Mouse (Mus musculus) forebrain, embryonic 14.5 days (tissue): ENCODE measurements around the gene Lmna. TPM values are rescaled to one million over a fixed set of nuclear protein-coding genes. Genes with fewer than 3 reads are reported as not detected.

Source experiments
- ATAC-seq: fragments of 200-750 bp; cut with Nextera tagmentation; 2 replicates; pipeline ENCODE4 v1.8.0; 2017; ENCODE audit warnings: mild to moderate bottlenecking, moderate library complexity
- DNase-seq: peaks from one replicate; pipeline ENCODE4 v3.0.0-alpha.2; 2015; ENCODE audit warnings: low spot score
- H3K27ac ChIP-seq: fragments of 300-500 bp; sonication (generic); 2 replicates; pipeline ENCODE4 v1.5.1; 2014; ENCODE audit warnings: low read depth, mild to moderate bottlenecking, control low read depth, low read length, moderate library complexity
- H3K27me3 ChIP-seq: fragments of 300-500 bp; sonication (generic); replicated peaks from 2 replicates; pipeline ENCODE4 v1.6.1; 2014; ENCODE audit warnings: low read length, control low read depth, mixed read lengths; ENCODE audit not compliant: control insufficient read depth, insufficient read depth
- H3K36me3 ChIP-seq: fragments of 300-500 bp; sonication (generic); 2 replicates; pipeline ENCODE4 v1.6.1; 2014; ENCODE audit warnings: low read length, control low read depth; ENCODE audit not compliant: control insufficient read depth, insufficient read depth
- H3K4me1 ChIP-seq: fragments of 300-500 bp; sonication (generic); 2 replicates; pipeline ENCODE4 v1.6.1; 2014; ENCODE audit warnings: antibody characterized with exemption, low read length, control low read depth; ENCODE audit not compliant: control insufficient read depth, insufficient read depth
- H3K4me2 ChIP-seq: fragments of 300-500 bp; sonication (generic); 2 replicates; pipeline ENCODE4 v1.6.1; 2014; ENCODE audit warnings: mild to moderate bottlenecking, control low read depth, low read length
- H3K4me3 ChIP-seq: fragments of 300-500 bp; sonication (generic); 2 replicates; pipeline ENCODE4 v1.5.1; 2014; ENCODE audit warnings: low read depth, low read length, control low read depth
- H3K9ac ChIP-seq: fragments of 300-500 bp; sonication (generic); 2 replicates; pipeline ENCODE4 v1.6.1; 2014; ENCODE audit warnings: mild to moderate bottlenecking, low read length, control low read depth, moderate library complexity
- H3K9me3 ChIP-seq: fragments of 300-500 bp; sonication (generic); replicated peaks from 2 replicates; pipeline ENCODE4 v1.6.1; 2016; ENCODE audit warnings: low read length, control low read depth, mixed read lengths; ENCODE audit not compliant: control insufficient read depth
- WGBS: fragments of 180-500 bp; shearing (Covaris S2); extraction: QIAGEN DNeasy Blood & Tissue Kit; methylation state at CpG from one replicate; pipeline ENCODE4 v1.1.7; 2014; 5-methylcytosine and 5-hydroxymethylcytosine counted together
- polyA plus RNA-seq: library from polyadenylated mRNA; unstranded; fragments of >200 nt; fragmentation: Nextera tagmentation; extraction: Ambion mirVana; gene quantifications from 2 replicates; pipeline ENCODE4 v1.2.1, GENCODE M21; 2014

Lmna gene
- polyA plus RNA-seq, 1 experiment from 2014 or later, result 18.0 TPM

DNA sequence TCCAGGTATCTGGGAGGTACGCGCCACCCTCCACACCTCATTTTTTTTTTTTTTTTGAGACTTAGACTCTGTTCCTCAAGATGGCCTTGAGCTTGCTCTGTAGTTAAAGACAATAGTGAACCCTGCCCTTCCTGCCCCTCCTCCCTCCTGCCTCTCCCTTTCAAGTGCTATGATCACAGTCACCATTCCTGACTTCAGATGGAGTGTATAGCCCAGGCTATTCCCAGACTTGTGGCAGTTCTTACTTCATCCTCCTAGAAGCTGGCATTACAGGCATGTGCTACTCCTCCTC lies 5.3 kb upstream of the Lmna start:
- no peak overlapping the region for H3K4me2 ChIP-seq
- no peak overlapping the region for H3K9ac ChIP-seq
- H3K27ac ChIP-seq, result no peak overlapping the region
- ATAC-seq (no peak), DNase-seq (no peak)
- H3K9me3 ChIP-seq, result no peaks in the 10 kb centered on the region
- no peak overlapping the region for H3K4me3 ChIP-seq
- 100% methylated on average over 2 of the region's 2 CpGs for WGBS
- no peaks in the 10 kb centered on the region for H3K36me3 ChIP-seq
- H3K27me3 ChIP-seq, result no peaks in the 10 kb centered on the region
- H3K4me1 ChIP-seq, result peaks cover 12% of the 10 kb centered on the region

GRCm38 (mm10) chr3:88514231-88515094 lies 4.7 kb upstream of the Lmna start:
- no peak for ATAC-seq

DNA sequence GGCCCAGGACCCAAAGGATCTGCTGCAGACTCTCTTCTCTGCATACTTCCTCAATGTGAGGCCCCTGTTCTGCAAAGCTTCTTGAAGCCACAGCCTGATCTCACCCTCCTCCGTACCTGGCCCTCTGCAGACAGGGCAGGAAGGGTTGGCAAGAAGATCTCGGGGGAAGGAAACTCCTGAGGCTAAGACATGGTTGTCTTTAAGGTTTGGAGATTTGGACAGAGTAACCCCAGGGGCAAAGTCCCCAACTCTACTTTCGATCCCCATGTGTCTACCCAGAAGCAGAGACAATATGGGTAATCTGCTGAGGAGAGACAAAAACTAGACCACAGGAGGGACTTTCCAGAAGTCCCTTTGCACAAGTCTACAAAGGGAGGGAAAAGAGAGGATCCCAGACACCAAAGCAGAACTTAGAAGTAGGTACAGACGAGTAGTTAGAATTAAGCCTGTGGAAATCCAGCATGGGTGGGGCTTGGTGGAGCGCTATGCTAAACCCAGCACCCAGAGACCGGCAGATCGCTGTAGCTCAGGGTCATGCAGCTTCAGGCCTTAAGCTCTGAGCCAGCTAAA lies 3.9 kb upstream of the Lmna start:
- Histone ChIP-seq H3K27me3 (no peaks in the 10 kb centered on the region), H3K36me3 (no peaks in the 10 kb centered on the region), H3K4me3 (no peak overlapping the region), H3K9ac (no peak overlapping the region), H3K4me1 (peaks cover 12% of the 10 kb centered on the region), H3K9me3 (no peaks in the 10 kb centered on the region), H3K4me2 (no peak overlapping the region), H3K27ac (no peak overlapping the region)
- WGBS, result 87% methylated on average over 7 of the region's 7 CpGs
- no peak for ATAC-seq
- no peak for DNase-seq

More at GRCm38 (mm10) chr3:88514231-88515094, 4.7 kb upstream of the Lmna start:
- Histone ChIP-seq H3K4me2 (no peak overlapping the region), H3K4me1 (peaks cover 12% of the 10 kb centered on the region), H3K27me3 (no peaks in the 10 kb centered on the region), H3K9me3 (no peaks in the 10 kb centered on the region), H3K4me3 (no peak overlapping the region), H3K27ac (no peak overlapping the region), H3K36me3 (no peaks in the 10 kb centered on the region), H3K9ac (no peak overlapping the region)
- no peak for DNase-seq
- WGBS, result 77% methylated on average over 10 of the region's 10 CpGs

GRCm38 (mm10) chr3:88512896-88513545 lies 3.3 kb upstream of the Lmna start:
- ATAC-seq (no peak), DNase-seq (no peak)
- H3K36me3 ChIP-seq, result no peaks in the 10 kb centered on the region
- 37% methylated on average over 15 of the region's 15 CpGs for WGBS
- no peaks in the 10 kb centered on the region for H3K9me3 ChIP-seq
- no peak overlapping the region for H3K4me3 ChIP-seq
- H3K4me1 ChIP-seq, result peaks cover 12% of the 10 kb centered on the region
- H3K27me3 ChIP-seq, result no peaks in the 10 kb centered on the region
- 0 out of 2 replicates have a peak overlapping the region, but pooled peaks have one; percentile 9 for H3K27ac ChIP-seq
- no peak overlapping the region; the same call in 1 of the 2 replicates for H3K9ac ChIP-seq
- H3K4me2 ChIP-seq, result peak overlapping the region; percentile 14; the same call in 1 of the 2 replicates

- Histone ChIP-seq H3K4me3 (no peak overlapping the region), H3K4me1 (peaks cover 12% of the 10 kb centered on the region), H3K27me3 (no peaks in the 10 kb centered on the region), H3K36me3 (no peaks in the 10 kb centered on the region), H3K27ac (0 out of 2 replicates have a peak overlapping the region, but pooled peaks have one; percentile 9), H3K4me2 (peak overlapping the region; percentile 14; the same call in 1 of the 2 replicates), H3K9ac (no peak overlapping the region; the same call in 1 of the 2 replicates), H3K9me3 (no peaks in the 10 kb centered on the region)
- 37% methylated on average over 6 of the region's 6 CpGs for WGBS
- DNase-seq (no peak), ATAC-seq (no peak)
Measured at GRCm38 (mm10) chr3:88512141-88512895, 2.6 kb upstream of the Lmna start.

DNA sequence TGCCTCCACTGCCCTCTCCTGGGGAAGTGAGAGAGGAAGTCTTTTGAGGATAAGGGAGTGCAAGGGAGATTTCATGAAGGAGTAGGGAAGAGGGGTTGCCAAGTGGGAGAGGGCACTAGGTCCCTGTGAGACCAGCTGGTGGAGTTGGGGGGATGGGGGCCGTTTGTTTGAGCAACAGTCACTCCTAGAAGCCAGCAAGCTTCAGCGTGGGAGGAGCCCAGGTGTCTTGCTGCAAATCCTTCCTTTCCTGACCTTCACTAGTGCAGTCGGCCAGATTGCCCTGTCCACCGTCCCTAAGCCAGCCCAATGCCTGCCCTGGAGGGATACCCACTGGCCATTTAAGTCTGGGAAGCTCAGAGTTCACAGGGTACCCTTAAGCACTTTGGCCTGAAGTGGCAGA lies 1.8 kb upstream of the Lmna start:
- WGBS, result 67% methylated on average over 4 of the region's 4 CpGs
- no peaks in the 10 kb centered on the region for H3K36me3 ChIP-seq
- peaks cover 12% of the 10 kb centered on the region for H3K4me1 ChIP-seq
- no peak overlapping the region for H3K4me2 ChIP-seq
- no peak for DNase-seq
- H3K9me3 ChIP-seq, result no peaks in the 10 kb centered on the region
- no peak overlapping the region for H3K27ac ChIP-seq
- H3K4me3 ChIP-seq, result no peak overlapping the region
- no peak for ATAC-seq
- no peaks in the 10 kb centered on the region for H3K27me3 ChIP-seq
- no peak overlapping the region for H3K9ac ChIP-seq

GRCm38 (mm10) chr3:88510421-88511289 lies 899 bp upstream of the Lmna start:
- Histone ChIP-seq H3K27ac (peak overlapping the region; percentile 91; the same call in 1 of the 2 replicates), H3K4me1 (peaks cover 12% of the 10 kb centered on the region), H3K9me3 (no peaks in the 10 kb centered on the region), H3K36me3 (no peaks in the 10 kb centered on the region), H3K4me3 (peak overlapping the region; percentile 32), H3K27me3 (no peaks in the 10 kb centered on the region), H3K4me2 (peak overlapping the region; percentile 61), H3K9ac (peak overlapping the region; percentile 62; the same call in 1 of the 2 replicates)
- ATAC-seq, result peak; percentile 25
- 48% methylated on average over 13 of the region's 13 CpGs for WGBS
- no peak for DNase-seq

GRCm38 (mm10) chr3:88509250-88509649 lies 506 bp downstream of the Lmna start:
- peak overlapping the region; percentile 91 for H3K27ac ChIP-seq
- peak; percentile 2; the same call in 1 of the 2 replicates for ATAC-seq
- H3K36me3 ChIP-seq, result no peaks in the 10 kb centered on the region
- H3K9me3 ChIP-seq, result no peaks in the 10 kb centered on the region
- H3K9ac ChIP-seq, result peak overlapping the region; percentile 62
- H3K4me2 ChIP-seq, result peak overlapping the region; percentile 61
- no peaks in the 10 kb centered on the region for H3K27me3 ChIP-seq
- WGBS, result 59% methylated on average over 3 of the region's 3 CpGs
- DNase-seq, result no peak
- peaks cover 12% of the 10 kb centered on the region for H3K4me1 ChIP-seq
- peak overlapping the region; percentile 32 for H3K4me3 ChIP-seq
